Mouse (Mus musculus): ENCODE measurements around the gene Slc17a4. TPM values are rescaled to one million over a fixed set of nuclear protein-coding genes. Genes with fewer than 3 reads are reported as not detected.

The Slc17a4 gene
- polyA plus RNA-seq (2014; fragmentation: Illumina TruSeq; extraction: RNeasy Lipid Tissue Mini Kit (QIAGEN cat#74804); ENCODE audit: low replicate concordance), result 149 TPM

GRCm38 (mm10) chr13:23914376-23915167, at the start of gene Slc17a4:
Gene Slc17a4, minus strand, starts transcription at chr13:23915009.

GRCm38 (mm10) chr13:23934211-23934520, 19.4 kb upstream of the Slc17a4 start, which contains the start of gene Hist1h2aa:
Gene Hist1h2aa, plus strand, starts transcription at chr13:23934462.

DNA sequence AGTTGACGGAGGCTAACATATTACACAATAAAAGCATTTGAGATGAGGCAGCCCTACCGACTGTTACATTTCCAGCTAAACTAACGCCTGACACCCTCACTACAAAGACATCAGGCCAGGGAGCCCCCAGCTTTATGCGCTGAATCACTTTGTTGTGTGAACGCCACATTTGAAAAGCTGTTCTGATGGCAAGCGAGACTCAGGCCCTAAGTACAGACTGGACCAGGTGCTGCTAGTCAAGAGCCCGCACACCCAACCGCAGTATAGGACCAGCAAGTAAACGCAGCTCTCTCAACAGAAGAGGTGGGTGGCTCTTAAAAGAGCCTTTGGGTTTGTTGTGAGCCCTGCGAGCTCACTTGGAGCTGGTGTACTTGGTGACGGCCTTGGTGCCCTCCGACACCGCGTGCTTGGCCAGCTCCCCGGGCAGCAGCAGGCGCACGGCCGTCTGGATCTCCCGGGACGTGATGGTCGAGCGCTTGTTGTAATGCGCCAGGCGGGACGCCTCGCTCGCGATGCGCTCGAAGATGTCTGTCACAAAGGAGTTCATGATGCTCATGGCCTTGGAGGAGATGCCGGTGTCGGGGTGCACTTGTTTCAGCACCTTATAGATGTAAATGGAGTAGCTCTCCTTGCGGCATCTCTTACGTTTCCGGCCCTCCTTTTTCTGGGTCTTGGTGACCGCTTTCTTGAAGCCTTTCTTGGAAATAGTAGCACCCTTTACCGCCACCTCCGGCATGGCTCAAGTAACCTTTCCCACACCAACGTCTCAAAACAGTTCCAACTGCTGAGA, 18.8 kb upstream of the Slc17a4 start, which contains the start of gene Hist1h2ba:
Hist1h2ba (minus strand) TSS at position 736 of the 790 bp plus-strand sequence.

GRCm38 (mm10) chr13:23867405-23867804, 47.4 kb downstream of the Slc17a4 start, which contains the start of gene Slc17a1:
Gene Slc17a1, plus strand, starts transcription at chr13:23867750.

Other genes starting within 250 kb of the Slc17a4 start
- gene Hist1h2ac, start 231.1 kb downstream of the Slc17a4 start, polyA plus RNA-seq (2014; fragmentation: Illumina TruSeq; extraction: RNeasy Lipid Tissue Mini Kit (QIAGEN cat#74804); ENCODE audit: low replicate concordance), result 1.2 TPM
- gene Hist1h2bc, start 230.8 kb downstream of the Slc17a4 start, polyA plus RNA-seq (2014; fragmentation: Illumina TruSeq; extraction: RNeasy Lipid Tissue Mini Kit (QIAGEN cat#74804); ENCODE audit: low replicate concordance), result 239 TPM
- gene Hist1h1t, start 219.2 kb downstream of the Slc17a4 start, polyA plus RNA-seq (2014; fragmentation: Illumina TruSeq; extraction: RNeasy Lipid Tissue Mini Kit (QIAGEN cat#74804); ENCODE audit: low replicate concordance), result not detected
- gene Hist1h4c, start 216.6 kb downstream of the Slc17a4 start, polyA plus RNA-seq (2014; fragmentation: Illumina TruSeq; extraction: RNeasy Lipid Tissue Mini Kit (QIAGEN cat#74804); ENCODE audit: low replicate concordance), result 1.6 TPM
- 13.5 TPM for gene Hfe, start 204.2 kb downstream of the Slc17a4 start, polyA plus RNA-seq (2014; fragmentation: Illumina TruSeq; extraction: RNeasy Lipid Tissue Mini Kit (QIAGEN cat#74804); ENCODE audit: low replicate concordance)
- gene Hist1h1c, start 176.2 kb downstream of the Slc17a4 start, polyA plus RNA-seq (2014; fragmentation: Illumina TruSeq; extraction: RNeasy Lipid Tissue Mini Kit (QIAGEN cat#74804); ENCODE audit: low replicate concordance), result 15.6 TPM
- gene Hist1h3c, start 169.4 kb downstream of the Slc17a4 start, polyA plus RNA-seq (2014; fragmentation: Illumina TruSeq; extraction: RNeasy Lipid Tissue Mini Kit (QIAGEN cat#74804); ENCODE audit: low replicate concordance), result not detected
- not detected for gene Hist1h2bb, start 168.3 kb downstream of the Slc17a4 start, polyA plus RNA-seq (2014; fragmentation: Illumina TruSeq; extraction: RNeasy Lipid Tissue Mini Kit (QIAGEN cat#74804); ENCODE audit: low replicate concordance)
- gene Hist1h2ab, start 163.9 kb downstream of the Slc17a4 start, polyA plus RNA-seq (2014; fragmentation: Illumina TruSeq; extraction: RNeasy Lipid Tissue Mini Kit (QIAGEN cat#74804); ENCODE audit: low replicate concordance), result not detected
- gene Hist1h3b, start 162.7 kb downstream of the Slc17a4 start, polyA plus RNA-seq (2014; fragmentation: Illumina TruSeq; extraction: RNeasy Lipid Tissue Mini Kit (QIAGEN cat#74804); ENCODE audit: low replicate concordance), result not detected
- not detected for gene Hist1h4b, start 158.0 kb downstream of the Slc17a4 start, polyA plus RNA-seq (2014; fragmentation: Illumina TruSeq; extraction: RNeasy Lipid Tissue Mini Kit (QIAGEN cat#74804); ENCODE audit: low replicate concordance)
- gene Hist1h4a, start 153.8 kb downstream of the Slc17a4 start, polyA plus RNA-seq (2014; fragmentation: Illumina TruSeq; extraction: RNeasy Lipid Tissue Mini Kit (QIAGEN cat#74804); ENCODE audit: low replicate concordance), result not detected
- gene Hist1h3a, start 152.6 kb downstream of the Slc17a4 start, polyA plus RNA-seq (2014; fragmentation: Illumina TruSeq; extraction: RNeasy Lipid Tissue Mini Kit (QIAGEN cat#74804); ENCODE audit: low replicate concordance), result not detected
- not detected for gene Hist1h1a, start 151.3 kb downstream of the Slc17a4 start, polyA plus RNA-seq (2014; fragmentation: Illumina TruSeq; extraction: RNeasy Lipid Tissue Mini Kit (QIAGEN cat#74804); ENCODE audit: low replicate concordance)
- gene Trim38, start 145.1 kb downstream of the Slc17a4 start, polyA plus RNA-seq (2014; fragmentation: Illumina TruSeq; extraction: RNeasy Lipid Tissue Mini Kit (QIAGEN cat#74804); ENCODE audit: low replicate concordance), result 67.0 TPM
- 0.33 TPM for gene Slc17a2, start 108.0 kb downstream of the Slc17a4 start, polyA plus RNA-seq (2014; fragmentation: Illumina TruSeq; extraction: RNeasy Lipid Tissue Mini Kit (QIAGEN cat#74804); ENCODE audit: low replicate concordance)
- gene Slc17a3, start 75.6 kb downstream of the Slc17a4 start, polyA plus RNA-seq (2014; fragmentation: Illumina TruSeq; extraction: RNeasy Lipid Tissue Mini Kit (QIAGEN cat#74804); ENCODE audit: low replicate concordance), result not detected
- gene Slc17a1, start 47.3 kb downstream of the Slc17a4 start, polyA plus RNA-seq (2014; fragmentation: Illumina TruSeq; extraction: RNeasy Lipid Tissue Mini Kit (QIAGEN cat#74804); ENCODE audit: low replicate concordance), result not detected
- gene Hist1h2ba, start 19.1 kb upstream of the Slc17a4 start, polyA plus RNA-seq (2014; fragmentation: Illumina TruSeq; extraction: RNeasy Lipid Tissue Mini Kit (QIAGEN cat#74804); ENCODE audit: low replicate concordance), result not detected
- gene Hist1h2aa, start 19.5 kb upstream of the Slc17a4 start, polyA plus RNA-seq (2014; fragmentation: Illumina TruSeq; extraction: RNeasy Lipid Tissue Mini Kit (QIAGEN cat#74804); ENCODE audit: low replicate concordance), result not detected
- gene Scgn, start 76.2 kb upstream of the Slc17a4 start, polyA plus RNA-seq (2014; fragmentation: Illumina TruSeq; extraction: RNeasy Lipid Tissue Mini Kit (QIAGEN cat#74804); ENCODE audit: low replicate concordance), result 4.6 TPM